Mouse (Mus musculus) hindbrain, postnatal 0 days (tissue): Measurements from ENCODE around the gene Ucp1. TPM values are rescaled to one million over a fixed set of nuclear protein-coding genes. Genes with fewer than 3 reads are reported as not detected.
"Not testable (repeated sequence)": the region's sequence is repeated elsewhere in the genome, so short reads cannot be mapped to it uniquely, and the experiment has no call there.

Source experiments
- ATAC-seq: fragments of 200-750 bp; cut with Nextera tagmentation; 2 replicates; pipeline ENCODE4 v1.8.0; 2017; ENCODE audit warnings: mild to moderate bottlenecking, moderate TSS enrichment, moderate library complexity
- DNase-seq: peaks from one replicate; pipeline ENCODE4 v3.0.0-alpha.2; 2015; ENCODE audit warnings: low spot score
- H3K27ac ChIP-seq: fragments of 300-500 bp; sonication (generic); 2 replicates; pipeline ENCODE4 v1.5.1; 2014; ENCODE audit warnings: mild to moderate bottlenecking
- H3K27me3 ChIP-seq: fragments of 300-500 bp; sonication (generic); 2 replicates; pipeline ENCODE4 v1.6.1; 2014; ENCODE audit warnings: low read length, mixed read lengths; ENCODE audit not compliant: insufficient read depth
- H3K36me3 ChIP-seq: fragments of 300-500 bp; sonication (generic); 2 replicates; pipeline ENCODE4 v1.6.1; 2014; ENCODE audit warnings: low read length, mixed read lengths; ENCODE audit not compliant: insufficient read depth
- H3K4me1 ChIP-seq: fragments of 300-500 bp; sonication (generic); 2 replicates; pipeline ENCODE4 v1.6.1; 2014; ENCODE audit warnings: antibody characterized with exemption, low read length, mixed read lengths; ENCODE audit not compliant: insufficient read depth
- H3K4me2 ChIP-seq: fragments of 300-500 bp; sonication (generic); 2 replicates; pipeline ENCODE4 v1.6.1; 2014; ENCODE audit warnings: low read depth, mild to moderate bottlenecking, low read length, moderate library complexity, mixed read lengths
- H3K4me3 ChIP-seq: fragments of 300-500 bp; sonication (generic); 2 replicates; pipeline ENCODE4 v1.5.1; 2014; ENCODE audit warnings: low read length
- H3K9ac ChIP-seq: fragments of 300-500 bp; sonication (generic); replicated peaks from 2 replicates; pipeline ENCODE4 v1.6.1; 2014; ENCODE audit warnings: mild to moderate bottlenecking, low read length, moderate library complexity, mixed read lengths
- H3K9me3 ChIP-seq: fragments of 300-500 bp; sonication (generic); 2 replicates; pipeline ENCODE4 v1.6.1; 2016; ENCODE audit warnings: low read length, mixed read lengths
- CTCF ChIP-seq: IDR thresholded peaks from 2 replicates; pipeline ENCODE4 v1.5.1; 2016; ENCODE audit warnings: antibody characterized with exemption, control low read depth, low read depth
- WGBS: fragments of 180-500 bp; shearing (Covaris S2); extraction: QIAGEN DNeasy Blood & Tissue Kit; methylation state at CpG from one replicate; pipeline ENCODE4 v1.1.7; 2014; 5-methylcytosine and 5-hydroxymethylcytosine counted together
- polyA plus RNA-seq: library from polyadenylated mRNA; unstranded; fragments of >200 nt; fragmentation: Nextera tagmentation; extraction: Ambion mirVana; gene quantifications from 2 replicates; pipeline ENCODE4 v1.2.1, GENCODE M21; 2015
- total RNA-seq: library from RNA; depleted of rRNA; stranded (reverse); fragments of >200 nt; gene quantifications from 2 replicates; pipeline ENCODE4 v1.2.3, GENCODE M21; 2014

The Ucp1 gene
- total and polyA plus RNA-seq, 2 experiments from 2014 or later: 0.09 to 0.31 TPM

DNA sequence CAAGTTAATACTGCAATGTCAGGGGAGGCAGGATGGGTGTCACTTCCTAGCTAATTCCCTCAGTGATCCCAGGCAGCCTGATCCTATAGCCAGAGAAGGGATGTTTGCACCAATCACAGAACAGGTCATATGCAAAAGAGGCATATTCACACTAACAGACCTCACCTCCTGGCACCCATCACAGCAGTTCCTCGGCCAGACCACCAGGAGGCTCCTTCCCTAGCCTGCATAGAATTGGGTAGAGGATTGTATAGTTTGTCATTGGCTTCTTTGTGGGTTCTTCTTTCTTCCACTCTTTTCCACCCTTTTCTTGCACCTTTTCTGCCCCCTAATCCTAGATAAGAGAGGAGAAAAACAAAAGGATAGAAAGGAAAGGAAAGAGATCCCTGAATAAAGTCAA is 10.0 kb downstream of the Ucp1 start:
- H3K4me2 ChIP-seq: no peak overlapping the region
- 53% methylated on average over 1 of the region's 1 CpGs for WGBS
- H3K36me3 ChIP-seq: no peaks in the 10 kb centered on the region
- H3K9ac ChIP-seq: no peak overlapping the region
- TF ChIP-seq CTCF: peak; percentile 22; the same call in 1 of the 2 replicates
- no peaks in the 10 kb centered on the region for H3K9me3 ChIP-seq
- no peak overlapping the region for H3K4me3 ChIP-seq
- H3K27me3 ChIP-seq: no peaks in the 10 kb centered on the region
- DNase-seq: no peak
- ATAC-seq: no peak
- H3K4me1 ChIP-seq: no peaks in the 10 kb centered on the region
- H3K27ac ChIP-seq: no peak overlapping the region

DNA sequence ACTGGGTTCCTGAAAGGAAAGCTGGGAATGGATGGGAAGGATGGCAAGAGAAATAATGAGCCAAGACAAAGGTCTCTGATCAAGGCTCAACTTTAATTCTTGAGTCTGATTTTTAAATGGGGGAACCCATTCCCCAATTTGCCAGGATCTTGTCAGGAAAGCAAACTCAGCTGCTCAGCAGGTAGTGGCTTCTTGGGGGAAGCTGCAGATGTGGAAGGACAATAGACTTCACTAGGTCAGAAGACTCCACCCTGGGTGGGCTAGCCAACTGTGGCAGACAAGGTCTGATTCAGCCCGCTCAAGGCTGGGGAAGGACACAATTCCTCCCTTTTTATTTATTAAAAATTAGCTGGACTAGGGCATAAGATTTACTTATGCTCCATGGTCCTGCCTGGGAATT is 14.8 kb downstream of the Ucp1 start:
- H3K27ac ChIP-seq: no peak overlapping the region
- no peaks in the 10 kb centered on the region for H3K4me1 ChIP-seq
- no peaks in the 10 kb centered on the region for H3K9me3 ChIP-seq
- ATAC-seq (no peak), DNase-seq (no peak)
- no peak overlapping the region for H3K4me2 ChIP-seq
- no peak overlapping the region for H3K4me3 ChIP-seq
- WGBS: 93% methylated on average over 1 of the region's 1 CpGs
- H3K9ac ChIP-seq: no peak overlapping the region
- TF ChIP-seq CTCF: no peak
- no peaks in the 10 kb centered on the region for H3K27me3 ChIP-seq
- H3K36me3 ChIP-seq: no peaks in the 10 kb centered on the region

DNA sequence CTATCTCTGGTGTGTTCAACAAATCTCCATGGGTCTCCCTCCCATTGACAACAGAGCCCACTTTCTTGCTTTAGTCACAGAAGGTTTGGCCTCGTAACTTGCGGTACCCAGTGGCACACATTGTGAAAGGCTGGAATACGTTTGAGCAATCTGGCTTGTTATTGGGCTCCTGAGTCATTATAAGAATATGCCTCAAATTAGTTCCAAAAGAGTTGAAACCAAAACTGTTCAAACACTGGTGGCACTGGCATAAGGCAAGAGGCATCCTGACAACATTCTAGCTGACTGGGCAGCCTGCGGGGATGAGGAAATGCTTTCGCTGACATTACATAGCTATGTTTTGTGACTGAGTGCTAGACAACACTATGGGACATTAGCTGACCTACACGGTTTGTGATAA is 19.7 kb downstream of the Ucp1 start:
- DNase-seq (no peak), ATAC-seq (no peak)
- Histone ChIP-seq H3K9me3 (no peaks in the 10 kb centered on the region), H3K9ac (no peak overlapping the region), H3K27ac (no peak overlapping the region), H3K4me2 (no peak overlapping the region), H3K27me3 (no peaks in the 10 kb centered on the region), H3K36me3 (0 out of 2 replicates have a peak, but pooled peaks cover 4% of the 10 kb centered on the region), H3K4me1 (no peaks in the 10 kb centered on the region), H3K4me3 (no peak overlapping the region)
- WGBS: 88% methylated on average over 6 of the region's 6 CpGs
- TF ChIP-seq CTCF: no peak

DNA sequence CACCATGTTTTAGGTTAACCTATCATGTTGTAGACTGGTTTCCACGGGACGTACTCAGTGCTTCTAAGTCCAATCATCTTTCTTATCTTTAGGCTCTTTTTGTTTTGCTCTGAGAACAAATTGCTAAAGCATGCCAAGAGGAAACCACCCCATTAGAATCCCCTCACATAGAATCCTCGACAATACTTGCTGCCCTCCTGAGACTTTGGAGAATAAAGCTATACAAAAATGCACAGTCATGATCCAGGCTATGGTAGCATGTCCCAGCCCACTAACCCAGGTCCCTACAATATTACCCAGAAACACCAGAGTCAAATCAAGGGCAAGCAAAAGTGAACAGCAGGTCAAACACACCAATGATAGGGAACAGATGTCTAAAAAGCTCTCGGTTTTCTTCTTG is 24.9 kb downstream of the Ucp1 start:
- not testable (repeated sequence) for H3K4me2 ChIP-seq, H3K4me3 ChIP-seq, ATAC-seq, H3K4me1 ChIP-seq, H3K9me3 ChIP-seq, H3K27me3 ChIP-seq, H3K9ac ChIP-seq, DNase-seq, H3K27ac ChIP-seq
- peaks cover 22% of the 10 kb centered on the region; the same call in 1 of the 2 replicates for H3K36me3 ChIP-seq
- 88% methylated on average over 4 of the region's 4 CpGs for WGBS

DNA sequence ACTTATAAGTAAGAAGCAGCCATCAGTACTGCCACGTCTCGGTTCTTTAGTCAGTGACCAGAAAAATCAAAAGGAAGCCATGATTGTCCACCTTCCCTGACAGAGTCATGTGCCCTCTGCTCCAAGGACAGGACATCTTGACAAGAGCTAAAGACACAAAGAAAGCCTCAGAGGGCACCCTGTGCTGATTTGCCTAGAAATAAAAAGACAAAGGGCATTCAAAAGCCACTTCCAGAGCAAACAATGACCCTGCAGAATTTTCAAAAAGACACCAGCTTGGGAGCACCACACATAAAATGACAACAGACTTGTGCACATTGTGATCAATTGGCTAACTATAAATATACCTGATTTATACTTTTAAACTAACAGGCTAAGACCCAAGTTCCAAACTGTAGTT is 25.5 kb downstream of the Ucp1 start:
- no peaks in the 10 kb centered on the region for H3K27me3 ChIP-seq
- no peak for ATAC-seq
- no peaks in the 10 kb centered on the region for H3K4me1 ChIP-seq
- H3K4me3 ChIP-seq: no peak overlapping the region
- no peak overlapping the region for H3K27ac ChIP-seq
- DNase-seq: no peak
- no peak overlapping the region for H3K9ac ChIP-seq
- H3K36me3 ChIP-seq: peaks cover 25% of the 10 kb centered on the region; the same call in 1 of the 2 replicates
- no peak for TF ChIP-seq CTCF
- H3K9me3 ChIP-seq: no peaks in the 10 kb centered on the region
- 58% methylated on average over 2 of the region's 2 CpGs for WGBS
- H3K4me2 ChIP-seq: no peak overlapping the region

DNA sequence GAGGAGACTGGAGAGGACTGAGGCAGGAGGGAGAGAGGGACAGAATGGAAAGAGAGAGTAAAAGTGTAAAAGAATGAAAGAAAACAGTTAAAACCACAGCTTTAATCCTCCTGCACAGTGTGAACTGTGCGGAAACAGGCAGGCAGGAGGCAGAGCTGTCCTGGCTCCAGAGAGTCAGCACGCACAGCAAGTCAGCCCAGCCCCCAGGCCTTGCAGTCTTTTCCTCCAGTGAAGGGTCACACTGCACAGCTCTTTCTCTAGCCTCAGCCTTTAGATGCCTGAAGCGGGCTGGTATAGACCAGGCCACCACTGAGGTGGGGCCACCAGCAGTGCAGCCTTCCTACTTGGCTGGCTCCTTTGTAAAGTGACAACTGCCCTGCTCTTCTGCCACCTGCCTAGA is 30.4 kb downstream of the Ucp1 start:
- Histone ChIP-seq H3K4me1 (no peaks in the 10 kb centered on the region), H3K9ac (no peak overlapping the region), H3K27ac (no peak overlapping the region), H3K36me3 (peaks cover 27% of the 10 kb centered on the region; the same call in 1 of the 2 replicates), H3K4me3 (no peak overlapping the region), H3K27me3 (no peaks in the 10 kb centered on the region), H3K9me3 (no peaks in the 10 kb centered on the region), H3K4me2 (no peak overlapping the region)
- DNase-seq (no peak), ATAC-seq (no peak)
- TF ChIP-seq CTCF: no peak
- WGBS: 64% methylated on average over 3 of the region's 3 CpGs

DNA sequence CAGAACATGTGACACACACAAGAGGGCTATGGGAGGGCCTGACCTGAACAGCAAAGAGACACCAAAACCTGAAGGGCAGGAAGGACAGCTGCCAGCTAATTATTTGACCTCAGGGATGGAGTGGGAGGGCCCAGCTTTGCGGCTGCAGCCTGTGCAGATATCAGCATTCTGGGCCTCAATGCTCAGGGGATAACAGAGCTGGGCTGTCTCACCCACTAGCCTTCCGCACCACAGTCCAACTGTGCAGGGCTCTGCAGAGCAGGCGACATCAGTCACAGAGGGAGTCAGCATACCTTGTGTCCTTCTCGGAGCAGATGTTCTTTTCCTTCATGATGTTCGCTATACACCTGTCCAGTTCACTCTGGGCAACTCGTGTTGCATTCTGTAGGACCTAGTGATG is 32.2 kb downstream of the Ucp1 start:
- Histone ChIP-seq H3K4me2 (no peak overlapping the region), H3K9ac (no peak overlapping the region), H3K36me3 (peaks cover 26% of the 10 kb centered on the region; the same call in 1 of the 2 replicates), H3K4me1 (no peaks in the 10 kb centered on the region), H3K27ac (no peak overlapping the region), H3K9me3 (no peaks in the 10 kb centered on the region), H3K27me3 (no peaks in the 10 kb centered on the region), H3K4me3 (no peak overlapping the region)
- ATAC-seq: no peak
- DNase-seq: no peak
- TF ChIP-seq CTCF: no peak
- WGBS: 91% methylated on average over 6 of the region's 6 CpGs
